Mouse (Mus musculus) liver, embryonic 14.5 days (tissue): ENCODE results near the gene Gp9. TPM values are rescaled to one million over a fixed set of nuclear protein-coding genes. Genes with fewer than 3 reads are reported as not detected.
A peak's percentile ranks its signal among the peaks of the same experiment; 100 is the strongest.

Source experiments
- ATAC-seq: fragments of 200-750 bp; cut with Nextera tagmentation; 2 replicates; pipeline ENCODE4 v1.8.0; 2017; ENCODE audit warnings: moderate number of reproducible peaks, mild to moderate bottlenecking, moderate library complexity; ENCODE audit not compliant: insufficient read depth
- DNase-seq, 3 experiments: peaks; one replicate each; pipeline ENCODE4 v3.0.0-alpha.2; 2012 to 2013; ENCODE audit warnings: low read depth in 3 of 3, low spot score in 3 of 3
- H3K27ac ChIP-seq: fragments of 300-500 bp; sonication (generic); 2 replicates; pipeline ENCODE4 v1.5.1; 2014; ENCODE audit warnings: moderate library complexity, mild to moderate bottlenecking, control low read depth, inconsistent platforms
- H3K27me3 ChIP-seq: fragments of 300-500 bp; sonication (generic); 2 replicates; pipeline ENCODE4 v1.6.1; 2014; ENCODE audit warnings: mild to moderate bottlenecking, low read length, moderate library complexity; ENCODE audit not compliant: control insufficient read depth, insufficient read depth
- H3K36me3 ChIP-seq: fragments of 300-500 bp; sonication (generic); replicated peaks from 2 replicates; pipeline ENCODE4 v1.6.1; 2014; ENCODE audit warnings: low read depth; ENCODE audit not compliant: control insufficient read depth, insufficient read depth
- H3K4me1 ChIP-seq, 2 experiments: fragments of 200-500 bp in 1 of 2; fragments of 300-500 bp in 1 of 2; sonication (generic) in 1 of 2; replicated peaks; 2 replicates each; pipeline ENCODE4 v1.6.1; 2012 to 2014; ENCODE audit warnings: antibody characterized with exemption in 1 of 2, inconsistent platforms in 1 of 2, low read length in 1 of 2; ENCODE audit not compliant: control insufficient read depth in 2 of 2, insufficient read depth in 2 of 2
- H3K4me2 ChIP-seq: fragments of 300-500 bp; sonication (generic); 2 replicates; pipeline ENCODE4 v1.6.1; 2014; ENCODE audit warnings: low read depth, mild to moderate bottlenecking, control low read depth, moderate library complexity
- H3K4me3 ChIP-seq, 2 experiments: fragments of 200-500 bp in 1 of 2; fragments of 300-500 bp in 1 of 2; sonication (generic) in 1 of 2; 2 replicates each; pipeline ENCODE4 v1.5.1; 2012 to 2014; ENCODE audit warnings: low read depth in 2 of 2, low read length in 2 of 2, mild to moderate bottlenecking in 2 of 2, control low read depth in 1 of 2, inconsistent platforms in 1 of 2, moderate library complexity in 1 of 2; ENCODE audit not compliant: insufficient read depth in 1 of 2
- H3K9ac ChIP-seq: fragments of 300-500 bp; sonication (generic); replicated peaks from 2 replicates; pipeline ENCODE4 v1.6.1; 2014; ENCODE audit warnings: mild to moderate bottlenecking, control low read depth, moderate library complexity
- H3K9me3 ChIP-seq: fragments of 300-500 bp; sonication (generic); 2 replicates; pipeline ENCODE4 v1.6.1; 2016; ENCODE audit warnings: low read length, mixed read lengths; ENCODE audit not compliant: control insufficient read depth
- CTCF ChIP-seq: IDR thresholded peaks from 2 replicates; pipeline ENCODE4 v1.5.1; 2016; ENCODE audit warnings: antibody characterized with exemption, low read depth, control low read depth
- EP300 ChIP-seq: IDR thresholded peaks from 2 replicates; pipeline ENCODE4 v1.6.1; 2016; ENCODE audit warnings: antibody characterized with exemption, low read depth
- WGBS: fragments of 180-500 bp; shearing (Covaris S2); extraction: QIAGEN DNeasy Blood & Tissue Kit; methylation state at CpG from one replicate; pipeline ENCODE4 v1.1.7; 2014; ENCODE audit not compliant: insufficient replicate concordance; 5-methylcytosine and 5-hydroxymethylcytosine counted together
- polyA plus RNA-seq, 2 experiments: library from polyadenylated mRNA; depleted of rRNA in 1 of 2; stranded (reverse) in 1 of 2; unstranded in 1 of 2; fragments of >200 nt; fragmentation: Nextera tagmentation in 1 of 2; extraction: Ambion mirVana in 1 of 2; gene quantifications; 2 replicates each; pipeline versions ENCODE4 v1.2.1 to v1.2.3; 2012 to 2014

Gp9 gene
- polyA plus RNA-seq, 2 experiments, result 29.1 to 35.1 TPM

- Histone ChIP-seq H3K36me3 (no peaks in the 10 kb centered on the region), H3K4me3 (peak overlapping the region in 1 of 2 experiments; percentile 37; a peak in 2 of 4 replicates), H3K9ac (no peak overlapping the region), H3K27me3 (peaks cover 61% of the 10 kb centered on the region), H3K4me1 (peaks cover 0 to 3% of the 10 kb centered on the region in 2 experiments; a peak in 2 of 4 replicates), H3K9me3 (no peaks in the 10 kb centered on the region), H3K27ac (no peak overlapping the region), H3K4me2 (peak overlapping the region; percentile 58)
- ATAC-seq, result no peak
- DNase-seq, result no peak
- TF ChIP-seq CTCF (no peak), EP300 (no peak)
- 7% methylated on average over 53 of the region's 53 CpGs for WGBS
Measured at GRCm38 (mm10) chr6:87732151-87733011, 45.5 kb upstream of the Gp9 start.

- no peak overlapping the region for H3K27ac ChIP-seq
- peaks cover 61% of the 10 kb centered on the region for H3K27me3 ChIP-seq
- TF ChIP-seq EP300, result no peak
- no peak for TF ChIP-seq CTCF
- no peak overlapping the region for H3K9ac ChIP-seq
- H3K9me3 ChIP-seq, result no peaks in the 10 kb centered on the region
- peak overlapping the region; percentile 58 for H3K4me2 ChIP-seq
- ATAC-seq (no peak), DNase-seq (no peak)
- 41% methylated on average over 14 of the region's 14 CpGs for WGBS
- no peak overlapping the region for H3K4me3 ChIP-seq
- no peaks in the 10 kb centered on the region for H3K36me3 ChIP-seq
- H3K4me1 ChIP-seq, result peaks cover 3 to 10% of the 10 kb centered on the region in 2 experiments; a peak in 3 of 4 replicates
Measured at GRCm38 (mm10) chr6:87733131-87733930, 44.5 kb upstream of the Gp9 start.

DNA sequence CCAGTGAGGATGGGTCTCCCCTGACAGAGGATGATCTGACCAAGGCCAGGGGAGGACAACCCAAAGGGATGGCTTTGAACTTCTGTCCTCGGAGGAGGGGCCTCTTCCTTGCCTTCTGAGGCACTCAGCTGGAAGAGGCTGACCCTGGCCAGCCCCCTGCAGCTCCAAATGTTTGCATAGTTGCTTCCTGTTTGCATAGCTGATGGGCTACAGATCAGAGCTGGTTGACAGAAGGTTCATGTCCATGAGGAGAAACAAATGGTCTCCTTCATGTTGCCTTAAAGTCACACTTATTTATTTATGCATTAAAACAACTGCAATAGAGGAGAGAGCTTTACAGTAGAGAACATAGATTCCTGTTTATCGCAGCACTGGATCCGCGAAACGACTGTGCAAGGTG is 43.7 kb upstream of the Gp9 start:
- TF ChIP-seq EP300 (no peak), CTCF (no peak)
- H3K4me1 ChIP-seq, result peaks cover 9 to 10% of the 10 kb centered on the region in 2 experiments
- no peaks in the 10 kb centered on the region for H3K36me3 ChIP-seq
- peaks cover 55% of the 10 kb centered on the region for H3K27me3 ChIP-seq
- no peak overlapping the region for H3K9ac ChIP-seq
- WGBS, result 60% methylated on average over 5 of the region's 5 CpGs
- no peaks in the 10 kb centered on the region for H3K9me3 ChIP-seq
- no peak overlapping the region for H3K27ac ChIP-seq
- no peak overlapping the region for H3K4me3 ChIP-seq
- no peak overlapping the region for H3K4me2 ChIP-seq
- ATAC-seq (no peak), DNase-seq (no peak)

GRCm38 (mm10) chr6:87736923-87737322 is 40.9 kb upstream of the Gp9 start:
- DNase-seq, result no peak
- no peaks in the 10 kb centered on the region for H3K36me3 ChIP-seq
- peaks cover 27% of the 10 kb centered on the region for H3K27me3 ChIP-seq
- WGBS, result 55% methylated on average over 4 of the region's 4 CpGs
- H3K9me3 ChIP-seq, result no peaks in the 10 kb centered on the region
- no peak overlapping the region for H3K4me2 ChIP-seq
- H3K9ac ChIP-seq, result no peak overlapping the region
- TF ChIP-seq CTCF (no peak), EP300 (no peak)
- H3K27ac ChIP-seq, result no peak overlapping the region
- peaks cover 29 to 34% of the 10 kb centered on the region in 2 experiments for H3K4me1 ChIP-seq
- no peak overlapping the region for H3K4me3 ChIP-seq
- ATAC-seq, result no peak
